In genomic region chr2:71810010-71810409, GRCm38 (mm10) we compare ENCODE assay signal across 28 mouse cellular contexts.
A peak's percentile ranks its signal among the peaks of the same experiment; 100 is the strongest.
DNase-seq lines count a peak whose midpoint lies in the region; ATAC-seq and TF ChIP-seq lines count a peak whose summit lies in the region.
"Had no signal": no experiment of that assay in that cellular context is flagged by ENCODE, and none has a peak within 500 bp of the region (broad histone marks: within the 10 kb centered on the region; RNA-seq: fewer than 3 reads in every experiment).

No protein-coding gene starts in this region.

- H3K27ac ChIP-seq in spleen, adult 2 months (ENCODE audit: insufficient read depth, low read length), result peak overlapping the region; percentile 55
- no peak overlapping the region for H3K27ac ChIP-seq in CH12.LX (ENCODE audit: insufficient read depth, low read depth)
- H3K27ac ChIP-seq: embryonic facial prominence, embryonic 13.5 days; forebrain, embryonic 10.5 days; forebrain, embryonic 15.5 days; gastrocnemius, adult 2 months; heart, embryonic 15.5 days; layer of hippocampus, adult 2 months; liver, embryonic 15.5 days; midbrain, embryonic 10.5 days; midbrain, embryonic 15.5 days; neural tube, embryonic 13.5 days had no signal

- H3K4me1 ChIP-seq in spleen, adult 2 months (ENCODE audit: control insufficient read depth, insufficient read depth, insufficient read length), result peaks cover 17% of the 10 kb centered on the region; the same call in 1 of the 2 replicates
- H3K4me1 ChIP-seq in CH12.LX (ENCODE audit: control insufficient read depth in 1 of 2, insufficient read depth in 2 of 2), result peaks cover 11 to 44% of the 10 kb centered on the region in 2 experiments

- no peak for TF ChIP-seq POLR2A in spleen, adult 2 months (IDR thresholded peaks at IDR 0.05; ENCODE audit: low read depth, low read length)
- no peak for TF ChIP-seq POLR2A in CH12.LX (IDR thresholded peaks at IDR 0.05; ENCODE audit: low read depth, low read length)

- in situ Hi-C loops in CH12.LX (cut with MboI; ENCODE audit: low pct_ligation_motif_present, low pct_unique_long_range_greater_than_20kb, low sequenced_read_pairs), result loop anchor here (5.0 to 10.0 kb wide), 2 partner anchors 155 to 208 kb away; no protein-coding TSS in a partner anchor

- no peak overlapping the region for H3K4me3 ChIP-seq in spleen, adult 2 months (ENCODE audit: extremely low read depth, insufficient read depth, insufficient read length)
- no peak overlapping the region for H3K4me3 ChIP-seq in CH12.LX (replicated peaks in 1 of 3; ENCODE audit: low read depth in 2 of 3, low read length in 2 of 3, poor library complexity in 1 of 3)
- H3K4me3 ChIP-seq: embryonic facial prominence, embryonic 13.5 days; forebrain, embryonic 10.5 days; forebrain, embryonic 15.5 days; gastrocnemius, adult 2 months; heart, embryonic 15.5 days; layer of hippocampus, adult 2 months; liver, embryonic 15.5 days; midbrain, embryonic 10.5 days; midbrain, embryonic 15.5 days; neural tube, embryonic 13.5 days had no signal

- no peaks in the 10 kb centered on the region for H3K36me3 ChIP-seq in spleen, adult 2 months (ENCODE audit: control insufficient read depth, insufficient read depth, low read length)
- H3K36me3 ChIP-seq in CH12.LX (replicated peaks in 1 of 2; ENCODE audit: control insufficient read depth in 1 of 2, insufficient read depth in 1 of 2, low read length in 1 of 2), result no peaks in the 10 kb centered on the region
- H3K36me3 ChIP-seq: embryonic facial prominence, embryonic 13.5 days; forebrain, embryonic 15.5 days; heart, embryonic 15.5 days; liver, embryonic 15.5 days; midbrain, embryonic 15.5 days; neural tube, embryonic 13.5 days had no signal

- H3K4me2 ChIP-seq in CH12.LX (ENCODE audit: insufficient read depth, low read depth, poor library complexity, severe bottlenecking), result no peak overlapping the region
- H3K4me2 ChIP-seq: embryonic facial prominence, embryonic 13.5 days; forebrain, embryonic 15.5 days; heart, embryonic 15.5 days; liver, embryonic 15.5 days; lung, embryonic 14.5 days; midbrain, embryonic 15.5 days; neural tube, embryonic 13.5 days had no signal

- dilution Hi-C loops in CH12.LX (cut with MboI; ENCODE audit: extremely low pct_ligation_motif_present, extremely low pct_unique_long_range_greater_than_20kb, low sequenced_read_pairs), result no loop called here

- TF ChIP-seq EP300 in CH12.LX (IDR thresholded peaks at IDR 0.05; ENCODE audit: low read length), result no peak

- DNase-seq in spleen, adult 2 months (ENCODE audit: low read depth in 1 of 2, low spot score in 2 of 2), result peak; percentile 39 to 75
- DNase-seq in spleen, postnatal 10 days (ENCODE audit: low spot score in 2 of 2), result no peak
- DNase-seq in CD4-positive, CD25-positive, alpha-beta regulatory T cell, adult 2 months (ENCODE audit: low read depth, low spot score), result peak; percentile 90
- no peak for DNase-seq in CH12.LX (ENCODE audit: extremely low read depth)
- DNase-seq in naive thymus-derived CD4-positive, alpha-beta T cell, adult 2 months (ENCODE audit: low read depth), result peak; percentile 90
- DNase-seq in Muller cell, postnatal 12 days (ENCODE audit: inconsistent ontology term), result no peak
- no peak for DNase-seq in frontal cortex, postnatal 36 days (ENCODE audit: low spot score in 2 of 2)
- DNase-seq: adrenal gland, postnatal 25 days; cerebellum, adult 11-12 months; cerebellum, adult 9-11 months; gastrocnemius, adult 2 months; gastrocnemius, postnatal 36 days; kidney, adult 11 months; kidney, postnatal 36 days; lung, embryonic 14.5 days; lung, postnatal 14 days; right cerebral cortex, postnatal 4 days had no signal

- H3K9me3 ChIP-seq in CH12.LX (replicated peaks; ENCODE audit: low read length), result no peaks in the 10 kb centered on the region
- H3K9me3 ChIP-seq: embryonic facial prominence, embryonic 13.5 days; forebrain, embryonic 10.5 days; forebrain, embryonic 15.5 days; heart, embryonic 15.5 days; liver, embryonic 15.5 days; midbrain, embryonic 10.5 days; midbrain, embryonic 15.5 days; neural tube, embryonic 13.5 days had no signal

- no peaks in the 10 kb centered on the region for H3K79me2 ChIP-seq in CH12.LX (replicated peaks; ENCODE audit: control insufficient read depth, extremely low read depth, insufficient read depth, poor library complexity, severe bottlenecking)

- 72% methylated on average over 11 of the region's 11 CpGs for WGBS in spleen, adult 2 months

- H3K9ac ChIP-seq in CH12.LX (ENCODE audit: insufficient read depth, low read depth), result no peak overlapping the region
- H3K9ac ChIP-seq: embryonic facial prominence, embryonic 13.5 days; forebrain, embryonic 15.5 days; heart, embryonic 15.5 days; liver, embryonic 15.5 days; lung, embryonic 14.5 days; midbrain, embryonic 15.5 days; neural tube, embryonic 13.5 days had no signal

- H3K27me3 ChIP-seq in spleen, adult 2 months (ENCODE audit: control insufficient read depth, insufficient read depth, low read length), result no peaks in the 10 kb centered on the region
- H3K27me3 ChIP-seq in CH12.LX (replicated peaks), result no peaks in the 10 kb centered on the region
- H3K27me3 ChIP-seq: forebrain, embryonic 15.5 days; heart, embryonic 15.5 days; liver, embryonic 15.5 days; midbrain, embryonic 15.5 days; neural tube, embryonic 13.5 days had no signal

- TF ChIP-seq RAD21 in CH12.LX (IDR thresholded peaks at IDR 0.05; ENCODE audit: low read depth, low read length), result no peak

- TF ChIP-seq CTCF in spleen, adult 2 months (IDR thresholded peaks at IDR 0.05; ENCODE audit: extremely low read depth, insufficient read depth, insufficient read length, insufficient replicate concordance), result no peak
- TF ChIP-seq CTCF in CH12.LX (conservative IDR thresholded peaks at IDR 0.05 in 1 of 2, IDR thresholded peaks at IDR 0.05 in 1 of 2; ENCODE audit: low read depth in 2 of 2, low read length in 2 of 2), result no peak

- no peak for ATAC-seq in megakaryocyte, adult 5-6 weeks (ENCODE audit: poor library complexity, severe bottlenecking)
- ATAC-seq: forebrain, embryonic 15.5 days; hindbrain, embryonic 16.5 days; midbrain, embryonic 15.5 days had no signal

TF ChIP-seq in CH12.LX, 34 proteins besides CTCF, POLR2A, EP300 and RAD21:
- peak; percentile 60; the same call in 1 of the 2 replicates for TF ChIP-seq BHLHE40 (IDR thresholded peaks at IDR 0.05; ENCODE audit: low read depth, low read length)
- peak; percentile 22; the same call in 1 of the 2 replicates for TF ChIP-seq USF1 (IDR thresholded peaks at IDR 0.05; ENCODE audit: low read depth, low read length)
- no peak for TF ChIP-seq NELFE (IDR thresholded peaks at IDR 0.05; ENCODE audit: low read depth, low read length)

Comparison
In these comparisons a context has a peak if more than half of its experiments do, and no peak if none do; other contexts are left out.
1. DNase-seq: peak in spleen, adult 2 months (2 of 2), CD4-positive, CD25-positive, alpha-beta regulatory T cell, adult 2 months (single experiment) and naive thymus-derived CD4-positive, alpha-beta T cell, adult 2 months (single experiment); none in spleen, postnatal 10 days (0 of 2), CH12.LX (single experiment), Muller cell, postnatal 12 days (single experiment) and frontal cortex, postnatal 36 days (0 of 2).